Mouse (Mus musculus): ENCODE measurements around the gene Dmrt3. TPM values are rescaled to one million over a fixed set of nuclear protein-coding genes. Genes with fewer than 3 reads are reported as not detected.

Gene Dmrt3
- total and polyA plus RNA-seq, 3 experiments = not detected

DNA sequence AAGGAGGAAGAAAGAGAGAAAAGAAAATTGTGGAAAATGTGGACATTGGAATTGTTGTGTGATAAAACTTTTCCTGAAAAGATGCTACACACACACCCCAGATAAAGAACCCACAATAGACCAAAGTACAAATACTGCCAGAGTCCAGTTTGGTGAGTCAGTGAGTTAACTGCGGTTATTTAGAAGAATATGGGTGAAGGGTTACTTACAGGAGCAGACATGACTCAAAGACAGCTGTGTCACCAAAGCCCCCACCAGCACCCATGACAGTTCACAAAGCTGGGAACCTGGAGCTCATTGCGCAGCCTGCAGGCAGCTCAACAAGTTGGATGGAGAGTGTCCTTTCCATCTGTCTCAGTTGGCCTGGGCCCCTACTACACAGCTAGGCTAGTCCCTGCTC lies 31.7 kb upstream of the Dmrt3 start:
- H3K36me3 ChIP-seq (replicated peaks in 1 of 2; ENCODE audit: control insufficient read depth in 1 of 2, insufficient read depth in 1 of 2, low read length in 1 of 2) = no peaks in the 10 kb centered on the region
- no peak overlapping the region for H3K4me3 ChIP-seq (replicated peaks in 1 of 3; ENCODE audit: low read depth in 2 of 3, low read length in 2 of 3, poor library complexity in 1 of 3)
- H3K4me1 ChIP-seq (ENCODE audit: control insufficient read depth in 1 of 2, insufficient read depth in 2 of 2) = no peaks in the 10 kb centered on the region
- H3K9ac ChIP-seq (ENCODE audit: insufficient read depth, low read depth) = no peak overlapping the region
- H3K27me3 ChIP-seq (replicated peaks) = no peaks in the 10 kb centered on the region
- no peaks in the 10 kb centered on the region for H3K9me3 ChIP-seq (replicated peaks; ENCODE audit: low read length)
- TF ChIP-seq ZMIZ1 (IDR thresholded peaks at IDR 0.05; ENCODE audit: low read depth, low read length) = no peak
- no peak for TF ChIP-seq TCF12 (IDR thresholded peaks at IDR 0.05; ENCODE audit: low read depth, low read length)
- TF ChIP-seq UBTF (IDR thresholded peaks at IDR 0.05; ENCODE audit: low read depth, low read length) = no peak
- no peak for TF ChIP-seq JUND (conservative IDR thresholded peaks at IDR 0.05; ENCODE audit: low read depth, low read length)
- TF ChIP-seq ZC3H11A (IDR thresholded peaks at IDR 0.05; ENCODE audit: low read depth, low read length) = no peak
- TF ChIP-seq ZKSCAN1 (IDR thresholded peaks at IDR 0.05; ENCODE audit: borderline replicate concordance, low read depth, low read length) = no peak
- TF ChIP-seq HCFC1 (IDR thresholded peaks at IDR 0.05; ENCODE audit: low read depth, low read length) = no peak
- TF ChIP-seq ZNF384 (IDR thresholded peaks at IDR 0.05; ENCODE audit: low read depth, low read length) = no peak
- TF ChIP-seq TBP (conservative IDR thresholded peaks at IDR 0.05; ENCODE audit: low read depth, low read length) = no peak
- TF ChIP-seq RAD21 (IDR thresholded peaks at IDR 0.05; ENCODE audit: low read depth, low read length) = no peak
- no peak for TF ChIP-seq GABPA (IDR thresholded peaks at IDR 0.05; ENCODE audit: insufficient replicate concordance, low read depth, low read length)
- no peak for TF ChIP-seq MAZ (IDR thresholded peaks at IDR 0.05; ENCODE audit: low read depth, low read length)
- TF ChIP-seq PAX5 (IDR thresholded peaks at IDR 0.05; ENCODE audit: low read length) = no peak
- no peak for TF ChIP-seq USF1 (IDR thresholded peaks at IDR 0.05; ENCODE audit: low read depth, low read length)
- no peak for TF ChIP-seq POLR2AphosphoS2 (IDR thresholded peaks at IDR 0.05; ENCODE audit: low read depth, low read length)
- no peak overlapping the region for H3K27ac ChIP-seq (ENCODE audit: insufficient read depth, low read depth)
- no peak overlapping the region for H3K4me2 ChIP-seq (ENCODE audit: insufficient read depth, low read depth, poor library complexity, severe bottlenecking)
- in situ Hi-C loops (cut with MboI; ENCODE audit: low pct_ligation_motif_present, low pct_unique_long_range_greater_than_20kb, low sequenced_read_pairs) (no loop called here), dilution Hi-C loops (cut with MboI; ENCODE audit: extremely low pct_ligation_motif_present, extremely low pct_unique_long_range_greater_than_20kb, low sequenced_read_pairs) (no loop called here)
- DNase-seq (ENCODE audit: extremely low read depth) = no peak
- no peaks in the 10 kb centered on the region for H3K79me2 ChIP-seq (replicated peaks; ENCODE audit: control insufficient read depth, extremely low read depth, insufficient read depth, poor library complexity, severe bottlenecking)

DNA sequence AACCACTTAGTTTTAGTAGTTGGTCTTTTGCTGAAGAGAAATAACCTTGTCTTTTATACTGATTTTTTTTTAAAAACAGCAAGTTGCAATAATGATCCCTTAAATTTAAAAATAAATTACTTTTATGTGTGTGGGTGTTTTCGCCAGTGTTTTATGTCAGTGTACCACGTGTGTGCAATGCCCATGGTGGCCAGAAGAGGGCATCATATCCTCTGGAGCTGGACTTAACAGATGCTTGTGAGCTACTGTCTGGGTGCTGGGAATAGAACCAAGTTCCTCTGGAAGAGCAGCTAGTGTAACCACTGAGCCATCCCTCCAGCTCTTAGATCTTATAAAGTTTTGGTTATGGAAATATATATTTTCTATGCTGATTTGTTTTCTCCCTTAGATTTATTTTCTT lies 30.7 kb upstream of the Dmrt3 start:
- Histone ChIP-seq H3K4me1 (ENCODE audit: control insufficient read depth in 1 of 2, insufficient read depth in 2 of 2) (no peaks in the 10 kb centered on the region), H3K36me3 (replicated peaks in 1 of 2; ENCODE audit: control insufficient read depth in 1 of 2, insufficient read depth in 1 of 2, low read length in 1 of 2) (no peaks in the 10 kb centered on the region), H3K9ac (ENCODE audit: insufficient read depth, low read depth) (no peak overlapping the region), H3K9me3 (replicated peaks; ENCODE audit: low read length) (no peaks in the 10 kb centered on the region), H3K27me3 (replicated peaks) (no peaks in the 10 kb centered on the region), H3K4me2 (ENCODE audit: insufficient read depth, low read depth, poor library complexity, severe bottlenecking) (no peak overlapping the region), H3K27ac (ENCODE audit: insufficient read depth, low read depth) (no peak overlapping the region), H3K4me3 (replicated peaks in 1 of 3; ENCODE audit: low read depth in 2 of 3, low read length in 2 of 3, poor library complexity in 1 of 3) (no peak overlapping the region), H3K79me2 (replicated peaks; ENCODE audit: control insufficient read depth, extremely low read depth, insufficient read depth, poor library complexity, severe bottlenecking) (no peaks in the 10 kb centered on the region)
- no peak for TF ChIP-seq MAZ (IDR thresholded peaks at IDR 0.05; ENCODE audit: low read depth, low read length)
- no peak for TF ChIP-seq KAT2A (IDR thresholded peaks at IDR 0.05; ENCODE audit: insufficient replicate concordance, low read length)
- TF ChIP-seq CHD2 (IDR thresholded peaks at IDR 0.05; ENCODE audit: low read length) = no peak
- TF ChIP-seq MYC (IDR thresholded peaks at IDR 0.05; ENCODE audit: low read depth, low read length) = no peak
- TF ChIP-seq CTCF (conservative IDR thresholded peaks at IDR 0.05 in 1 of 2, IDR thresholded peaks at IDR 0.05 in 1 of 2; ENCODE audit: low read depth in 2 of 2, low read length in 2 of 2) = peak in 1 of 2 experiments; percentile 27; a peak in 3 of 4 replicates
- no peak for TF ChIP-seq E2F4 (IDR thresholded peaks at IDR 0.05; ENCODE audit: insufficient replicate concordance, low read depth, low read length)
- no peak for TF ChIP-seq ZC3H11A (IDR thresholded peaks at IDR 0.05; ENCODE audit: low read depth, low read length)
- in situ Hi-C loops (cut with MboI; ENCODE audit: low pct_ligation_motif_present, low pct_unique_long_range_greater_than_20kb, low sequenced_read_pairs) (no loop called here), dilution Hi-C loops (cut with MboI; ENCODE audit: extremely low pct_ligation_motif_present, extremely low pct_unique_long_range_greater_than_20kb, low sequenced_read_pairs) (no loop called here)
- DNase-seq (ENCODE audit: extremely low read depth) = peak; percentile 9
